Mouse (Mus musculus) small intestine, adult 2 months (tissue): ENCODE data around the gene Spg7.

Experiments
- CTCF ChIP-seq: fragments of 200-500 bp; IDR thresholded peaks from 2 replicates; pipeline ENCODE4 v1.5.1; 2012; ENCODE audit warnings: low read depth, mild to moderate bottlenecking, control low read depth, inconsistent platforms, low read length, moderate library complexity, mixed read lengths; ENCODE audit not compliant: insufficient replicate concordance, insufficient read length; ENCODE audit errors: extremely low read depth
- POLR2A ChIP-seq: fragments of 200-500 bp; IDR thresholded peaks from 2 replicates; pipeline ENCODE4 v1.6.1; 2012; ENCODE audit warnings: low read depth, mild to moderate bottlenecking, control low read depth, inconsistent platforms, low read length, moderate library complexity

DNA sequence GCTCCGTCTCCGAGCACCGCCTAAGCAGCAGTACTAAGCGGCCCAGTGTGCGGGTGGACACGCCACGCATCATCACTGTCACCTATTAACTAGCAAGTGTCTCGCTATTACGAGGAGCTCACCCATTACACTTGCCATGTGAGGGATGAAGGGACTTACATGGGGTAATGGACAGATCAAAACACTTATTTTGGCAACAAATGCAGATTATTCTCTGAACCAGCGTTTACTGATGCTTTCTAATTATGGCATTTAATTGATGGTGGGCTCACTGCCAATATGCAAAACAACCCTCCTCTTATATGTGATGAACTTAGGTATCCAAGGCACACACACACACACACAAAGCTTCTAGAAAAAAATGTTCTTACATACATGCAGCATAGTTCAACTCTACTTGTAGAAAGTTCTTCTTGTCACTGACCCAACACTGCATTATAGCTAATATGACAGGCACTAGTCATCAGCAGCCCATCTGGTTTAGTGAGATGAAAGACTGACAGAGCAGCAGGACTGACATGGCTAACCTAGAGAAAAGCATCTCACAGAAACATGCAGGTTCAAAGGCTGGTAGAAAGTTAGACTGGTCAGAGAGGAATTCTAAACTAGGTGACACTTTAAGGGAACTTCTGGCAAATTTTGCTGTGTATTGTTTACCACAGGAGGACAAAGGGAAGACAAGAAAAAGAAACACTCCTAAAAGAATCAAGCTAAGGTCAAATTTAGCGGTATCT, 23.2 kb upstream of the Spg7 start:
- no peak for TF ChIP-seq CTCF
- no peak for TF ChIP-seq POLR2A
